Comparison of ENCODE assay signal across 19 mouse cellular contexts in the genomic region with DNA sequence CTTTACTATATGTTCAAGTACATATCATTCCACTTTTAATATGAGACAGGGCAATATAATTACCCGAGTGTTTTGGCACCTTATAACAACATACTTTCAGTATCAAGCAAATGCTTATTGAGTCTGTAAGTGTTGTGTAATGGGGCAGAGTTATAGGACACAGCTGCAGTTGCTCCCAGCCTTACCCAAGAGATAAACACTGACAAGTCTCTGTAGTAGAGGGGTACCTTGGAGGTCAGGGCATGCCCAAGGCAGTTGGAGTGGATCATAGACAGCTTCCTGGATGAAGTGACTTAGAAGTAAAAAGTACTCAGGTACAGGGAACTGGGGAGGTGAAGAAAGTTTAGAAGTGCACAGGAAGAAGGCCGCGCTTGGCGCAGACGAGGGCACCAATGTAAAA. TPM values are rescaled to one million over a fixed set of nuclear protein-coding genes. Genes with fewer than 3 reads are reported as not detected.
"Had no signal": no experiment of that assay in that cellular context is flagged by ENCODE, and none has a peak within 500 bp of the region (broad histone marks: within the 10 kb centered on the region; RNA-seq: fewer than 3 reads in every experiment).

No protein-coding gene starts in this region.

- ATAC-seq: liver, embryonic 12.5 days; midbrain, embryonic 16.5 days had no signal

- H3K4me3 ChIP-seq: liver, embryonic 12.5 days; midbrain, embryonic 10.5 days; midbrain, embryonic 12.5 days; neural tube, embryonic 12.5 days; stomach, embryonic 15.5 days had no signal

- DNase-seq: lung, adult 18-20 months; lung, embryonic 14.5 days; lung, postnatal 10 days; lung, postnatal 4 days; midbrain, embryonic 14.5 days; right cerebral cortex, postnatal 14 days; thymus, adult 2 months; thymus, postnatal 25 days; thymus, postnatal 4 days had no signal

- H3K4me2 ChIP-seq: liver, embryonic 12.5 days; lung, embryonic 14.5 days; midbrain, embryonic 12.5 days; neural tube, embryonic 12.5 days; stomach, embryonic 15.5 days had no signal

- H3K9ac ChIP-seq: liver, embryonic 12.5 days; liver, embryonic 14.5 days; lung, embryonic 14.5 days; midbrain, embryonic 12.5 days; neural tube, embryonic 12.5 days; stomach, embryonic 15.5 days had no signal

- H3K27ac ChIP-seq: liver, embryonic 12.5 days; liver, embryonic 14.5 days; midbrain, embryonic 10.5 days; midbrain, embryonic 12.5 days; neural tube, embryonic 12.5 days; stomach, embryonic 15.5 days; stomach, postnatal 0 days had no signal

- H3K9me3 ChIP-seq: liver, embryonic 12.5 days; midbrain, embryonic 10.5 days; midbrain, embryonic 12.5 days; neural tube, embryonic 12.5 days; stomach, embryonic 15.5 days had no signal

- H3K27me3 ChIP-seq: midbrain, embryonic 12.5 days; neural tube, embryonic 12.5 days; stomach, embryonic 15.5 days had no signal

- H3K4me1 ChIP-seq: midbrain, embryonic 12.5 days; neural tube, embryonic 12.5 days; stomach, embryonic 15.5 days had no signal

- H3K36me3 ChIP-seq: liver, embryonic 12.5 days; midbrain, embryonic 10.5 days; midbrain, embryonic 12.5 days; neural tube, embryonic 12.5 days; stomach, embryonic 15.5 days had no signal

RNA-seq across cellular contexts. Expression of gene Hdhd3, which starts 16.1 kb away (rescaled TPM):
- total RNA-seq: megakaryocyte, adult 5-6 weeks; neutrophil, adult 5-6 weeks had no signal

RNA-seq across cellular contexts. Expression of gene Wdr31, which starts 16.5 kb away (rescaled TPM):
- total RNA-seq: megakaryocyte, adult 5-6 weeks had no signal
